Mouse (Mus musculus): ENCODE measurements at regions not wholly inside any gene's neighbourhood (a gene's known extent, or its start where the extent isn't known, plus 50 kb on each side); places are given as distances from the start of the nearest gene placed in this dataset.

DNA sequence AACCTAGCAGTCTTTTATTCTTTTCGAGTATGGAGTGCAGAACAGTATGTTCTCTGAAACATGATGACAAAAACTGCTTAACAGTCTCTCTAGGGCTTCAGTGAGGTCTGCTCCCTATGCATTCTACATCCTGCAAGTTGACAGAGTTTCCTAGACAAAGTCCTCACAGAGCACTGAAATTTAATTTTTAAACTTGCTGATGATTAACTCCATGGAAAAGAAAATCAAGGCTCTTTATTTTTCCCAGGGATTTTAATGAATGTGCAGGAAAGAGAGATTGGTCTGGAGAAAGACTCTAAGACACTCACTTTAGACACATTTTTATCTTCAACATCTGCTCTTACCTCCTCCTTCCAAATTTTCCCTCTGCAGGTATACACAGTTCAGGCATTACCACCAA is 214.9 kb upstream of the Tnp1 start:
- no peak for DNase-seq (ENCODE audit: low spot score)

DNA sequence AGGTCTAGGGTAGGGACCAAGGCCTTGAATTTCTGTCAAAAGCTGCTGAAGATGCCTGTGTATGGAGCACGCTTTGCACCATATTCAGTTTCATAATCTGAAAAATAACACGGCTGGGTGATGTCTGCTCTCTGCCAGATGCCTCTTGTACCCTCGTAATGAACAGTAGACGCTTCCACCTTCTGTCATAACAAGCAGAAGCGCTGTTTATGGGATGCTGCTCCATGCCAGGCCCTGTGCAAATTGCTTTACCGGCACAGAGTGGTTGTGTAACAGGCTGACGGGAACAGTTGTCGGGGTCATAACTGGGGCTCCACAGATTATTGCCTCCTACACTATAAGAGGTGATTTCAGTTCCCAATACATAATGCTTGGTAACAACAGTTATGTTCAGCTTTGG is 211.5 kb upstream of the Tnp1 start:
- DNase-seq (ENCODE audit: low spot score) = no peak

DNA sequence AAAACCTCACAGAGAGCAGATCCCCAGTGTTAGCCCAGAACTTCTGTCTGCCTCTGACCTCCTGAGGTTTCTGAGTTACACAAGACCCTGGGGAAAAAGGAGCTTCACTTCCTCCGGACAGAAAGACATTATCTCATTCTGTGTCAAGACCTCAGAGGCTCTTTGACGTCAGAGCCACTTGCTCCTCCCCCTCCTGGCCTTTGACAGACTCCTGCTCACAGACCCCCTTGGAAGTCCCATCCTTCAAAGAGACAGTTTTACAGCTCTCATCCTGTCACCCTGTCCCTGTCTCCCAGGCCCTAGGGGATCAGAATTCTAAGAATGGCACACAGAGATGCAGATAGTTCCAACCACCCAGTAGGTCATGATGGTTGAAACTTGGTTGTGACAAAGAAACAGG is 206.2 kb upstream of the Tnp1 start:
- DNase-seq (ENCODE audit: low spot score) = no peak

DNA sequence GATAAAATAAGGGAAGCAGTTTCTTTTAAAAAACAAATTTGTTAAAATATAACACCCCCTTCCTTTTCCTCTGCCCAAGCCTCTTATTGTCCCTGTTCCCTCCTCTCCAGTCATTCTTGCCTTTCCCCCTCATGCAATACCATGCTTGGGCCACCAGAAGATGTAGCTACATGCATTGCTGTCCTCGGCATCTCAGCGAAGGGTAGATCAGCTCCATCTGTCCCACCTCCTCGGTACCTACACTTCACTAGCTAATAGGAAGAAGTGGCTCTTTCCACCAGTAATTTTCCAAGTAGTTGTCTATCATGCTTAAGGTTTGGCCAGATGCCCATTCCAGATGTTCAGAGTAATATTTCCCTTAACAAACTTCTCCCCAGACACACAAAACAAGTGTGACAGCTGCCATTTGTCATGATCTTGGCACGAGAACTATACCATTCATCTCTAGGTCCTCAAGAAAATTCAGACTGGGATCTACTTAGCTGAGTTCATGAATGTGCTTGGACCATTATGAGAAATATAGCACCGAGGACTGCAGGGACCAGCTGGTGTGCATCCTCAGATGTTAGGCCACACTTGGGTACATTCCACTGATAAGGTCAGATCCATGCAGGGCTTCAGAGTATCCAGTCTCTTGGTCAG is 198.7 kb upstream of the Tnp1 start:
- DNase-seq (ENCODE audit: low spot score) = no peak

DNA sequence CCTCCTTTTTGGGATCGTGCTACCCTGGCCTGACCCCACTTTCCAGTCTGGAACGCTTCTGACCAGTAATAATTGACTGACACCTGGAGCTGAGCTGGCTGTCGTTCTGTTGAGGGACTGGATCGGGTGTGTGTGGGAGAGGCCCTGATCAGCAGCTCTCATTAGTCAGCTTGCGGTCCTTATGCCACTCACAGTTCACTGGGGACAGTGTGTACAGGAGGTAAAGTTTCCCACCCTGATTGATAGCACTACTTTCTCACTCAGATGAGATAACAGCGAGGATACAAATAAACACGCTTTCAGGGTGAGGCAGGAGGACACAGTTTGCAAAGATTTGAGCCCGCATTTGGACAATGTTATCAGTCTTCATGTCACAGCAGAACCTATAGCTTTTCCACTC is 191.7 kb upstream of the Tnp1 start:
- DNase-seq (ENCODE audit: low spot score) = no peak

DNA sequence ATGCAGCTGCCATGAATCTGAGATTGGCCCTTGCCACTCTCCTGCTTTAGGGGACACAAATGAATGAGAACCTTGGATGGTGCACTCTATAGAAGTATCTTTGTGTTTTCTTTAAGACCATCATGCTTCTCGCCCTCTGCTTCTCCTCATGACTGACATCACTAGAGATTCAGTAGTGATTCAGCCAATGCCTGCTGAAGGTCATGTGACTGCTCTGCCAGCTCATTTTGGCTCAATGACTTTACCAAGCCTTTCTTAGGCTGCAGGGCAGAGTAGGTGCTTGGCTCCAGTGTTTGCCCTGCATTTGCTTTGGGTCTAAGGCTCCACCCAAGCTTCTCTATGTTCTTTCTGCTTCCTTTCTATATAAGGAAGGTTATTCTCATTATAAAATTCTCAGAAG is 190.1 kb upstream of the Tnp1 start:
- DNase-seq (ENCODE audit: low spot score) = no peak

DNA sequence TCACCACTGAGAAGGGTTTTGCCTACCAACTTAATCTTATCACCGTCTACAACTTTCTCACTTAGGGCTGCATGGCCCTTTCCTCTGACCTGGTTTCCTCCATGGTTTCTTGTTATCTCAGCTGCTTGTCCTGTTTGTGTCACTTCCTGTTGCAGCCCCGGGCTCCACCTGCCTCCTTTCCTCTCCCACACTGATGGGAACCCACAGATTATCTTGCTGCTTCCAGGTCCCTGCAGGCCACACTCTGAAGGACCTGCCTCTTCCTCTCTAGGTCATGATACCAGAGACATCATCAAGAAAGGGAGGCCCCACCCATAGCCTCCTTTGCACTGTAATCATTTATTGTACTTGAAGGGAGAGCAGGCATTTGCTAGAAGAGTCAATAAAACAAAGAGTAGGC is 184.4 kb upstream of the Tnp1 start:
- DNase-seq (ENCODE audit: low spot score) = no peak

DNA sequence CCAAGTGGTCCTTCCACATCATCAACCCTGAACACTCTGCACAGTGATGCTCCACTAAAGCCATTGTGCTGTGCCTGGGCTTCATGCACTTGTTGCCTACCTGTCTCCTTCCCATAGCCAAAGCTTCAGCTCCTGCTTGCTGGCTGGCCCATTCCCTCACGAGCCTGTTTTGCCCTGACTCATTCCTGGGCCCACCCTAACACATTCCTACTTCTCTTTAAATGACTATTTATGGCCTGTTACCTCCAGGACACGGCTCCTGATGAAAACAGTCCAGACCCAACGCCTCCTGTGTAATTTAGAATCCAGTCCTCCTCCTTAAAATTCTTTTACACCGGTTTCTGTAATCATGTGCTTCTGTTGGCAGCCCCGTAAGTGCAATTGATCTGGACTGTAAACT is 175.1 kb upstream of the Tnp1 start:
- no peak for DNase-seq (ENCODE audit: low spot score)

DNA sequence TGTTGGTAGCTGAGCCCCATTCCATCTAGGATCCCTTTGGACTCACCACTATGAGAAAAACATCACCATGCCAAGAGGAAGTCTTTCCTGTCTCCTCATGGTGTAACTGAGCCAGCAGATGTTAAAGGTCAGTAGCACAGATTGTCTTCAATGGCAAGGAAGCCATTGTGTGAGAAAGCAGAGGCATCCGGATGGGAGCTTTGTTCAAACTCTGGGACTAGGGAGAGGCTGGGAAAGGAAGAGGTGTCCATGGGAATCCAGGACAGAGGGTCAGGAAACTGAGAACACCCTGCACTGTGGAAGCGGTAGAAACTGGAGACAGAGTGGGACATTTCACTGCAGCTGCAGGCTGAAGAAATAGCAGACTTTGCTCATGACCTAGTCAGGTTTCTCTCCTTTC is 173.1 kb upstream of the Tnp1 start:
- DNase-seq (ENCODE audit: low spot score) = no peak

DNA sequence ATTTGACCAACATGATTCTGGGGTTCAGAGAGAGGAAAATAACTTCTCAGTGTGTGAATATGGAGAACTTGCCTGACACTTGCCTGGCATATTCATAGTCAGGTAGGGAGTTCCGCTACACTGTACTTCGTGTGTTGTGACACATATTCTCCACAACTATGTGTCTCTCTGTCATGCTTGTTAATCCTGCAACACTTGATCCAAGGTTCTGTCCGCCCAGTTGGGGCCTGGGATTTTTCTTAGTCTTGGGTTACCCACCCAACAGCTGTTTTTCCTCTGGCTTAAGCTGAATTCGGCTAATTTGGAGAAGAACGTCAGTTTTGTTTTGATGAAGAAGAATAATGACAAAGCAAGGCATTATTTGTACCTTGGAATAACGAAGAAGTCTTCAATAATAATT is 168.8 kb upstream of the Tnp1 start:
- DNase-seq (ENCODE audit: low spot score) = no peak

DNA sequence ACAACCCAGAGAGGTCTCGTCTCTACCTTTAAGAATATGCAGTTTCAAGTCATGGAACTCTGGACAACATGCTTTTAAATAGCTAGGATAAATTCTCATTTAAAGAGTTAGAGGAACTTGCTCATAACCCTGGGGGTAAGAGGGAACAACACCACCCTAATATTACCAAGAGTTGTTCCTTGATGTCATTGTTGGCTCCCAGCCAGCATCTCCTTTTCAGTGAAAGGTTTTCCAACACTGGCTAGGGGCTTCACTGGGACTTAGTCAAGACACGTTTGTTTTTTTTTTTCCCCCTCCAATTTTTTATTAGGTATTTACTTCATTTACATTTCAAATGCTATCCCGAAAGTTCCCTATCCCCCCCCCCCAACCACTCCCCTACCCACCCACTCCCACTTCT is 163.1 kb upstream of the Tnp1 start:
- no peak for DNase-seq (ENCODE audit: low spot score)

DNA sequence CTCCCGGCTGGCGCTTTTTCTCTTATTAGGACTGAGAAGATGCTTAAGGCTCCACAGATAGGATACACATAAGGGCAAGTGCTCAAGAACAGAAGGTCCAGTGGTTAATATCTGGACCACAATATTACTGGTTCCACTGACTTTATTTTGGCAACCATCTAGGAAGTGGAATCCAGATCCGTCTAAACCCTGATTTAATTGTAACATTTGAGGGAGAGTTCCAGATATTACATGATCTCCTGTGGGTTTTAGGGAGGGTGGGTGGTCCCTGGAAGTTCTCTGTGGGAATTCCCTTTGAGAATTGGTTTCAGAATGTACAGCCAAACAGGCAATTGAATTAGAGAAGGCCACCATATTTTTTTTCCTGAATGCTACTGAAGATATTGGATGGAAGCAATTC is 161.4 kb upstream of the Tnp1 start:
- DNase-seq (ENCODE audit: low spot score) = no peak

DNA sequence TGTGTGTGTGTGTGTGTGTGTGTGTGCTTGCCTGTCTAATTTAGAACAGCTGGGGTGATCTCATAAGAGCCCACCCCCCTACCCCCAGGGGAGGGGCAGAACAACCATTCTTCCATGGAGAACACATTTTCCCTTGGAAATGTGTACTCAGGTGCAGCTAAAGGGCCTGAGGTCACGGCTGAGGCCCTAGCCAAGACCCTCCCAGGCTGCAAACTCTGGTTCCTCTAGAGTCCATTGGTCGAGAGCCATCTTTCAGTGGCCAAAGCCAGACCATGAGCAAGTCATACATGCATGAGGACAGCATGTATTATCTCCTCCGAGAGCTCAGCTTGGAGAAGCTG is 154.9 kb upstream of the Tnp1 start:
- no peak for DNase-seq (ENCODE audit: low spot score)

DNA sequence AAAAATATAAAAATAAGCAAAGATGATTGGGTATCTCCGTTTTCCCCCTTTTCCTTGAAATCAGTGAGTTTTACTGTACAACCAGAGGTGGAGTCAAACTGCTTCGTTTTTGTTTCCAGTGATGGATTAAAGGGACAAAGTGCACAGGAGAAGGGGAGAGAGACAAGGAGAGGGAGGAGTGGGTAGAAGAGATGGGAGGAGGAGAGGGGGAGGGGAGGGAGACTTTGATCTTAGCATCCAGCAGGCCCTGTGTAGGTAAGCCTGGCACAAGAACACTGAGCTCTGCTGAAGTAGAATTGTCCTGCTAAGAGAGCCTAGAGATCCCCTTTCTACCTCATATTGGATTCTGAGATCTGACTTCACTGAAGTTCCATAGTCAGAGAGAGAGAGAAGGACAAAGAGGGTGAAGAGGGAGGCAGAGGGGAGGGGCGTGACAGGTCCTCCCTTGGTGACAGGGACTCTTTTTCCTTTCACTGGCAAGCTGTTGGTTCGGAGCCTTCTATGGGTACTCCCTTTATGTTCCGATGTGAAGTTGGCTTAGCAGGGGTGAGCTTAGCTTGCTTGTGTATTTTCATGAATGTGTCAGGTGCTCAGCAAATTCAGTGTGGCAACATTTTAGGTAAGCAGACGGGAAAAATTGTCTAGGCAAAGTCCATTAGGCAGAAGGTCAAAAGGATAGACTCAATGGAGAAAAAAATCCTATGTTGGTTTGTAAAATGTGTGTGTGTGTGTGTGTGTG is 154.4 kb upstream of the Tnp1 start:
- DNase-seq (ENCODE audit: low spot score) = no peak

DNA sequence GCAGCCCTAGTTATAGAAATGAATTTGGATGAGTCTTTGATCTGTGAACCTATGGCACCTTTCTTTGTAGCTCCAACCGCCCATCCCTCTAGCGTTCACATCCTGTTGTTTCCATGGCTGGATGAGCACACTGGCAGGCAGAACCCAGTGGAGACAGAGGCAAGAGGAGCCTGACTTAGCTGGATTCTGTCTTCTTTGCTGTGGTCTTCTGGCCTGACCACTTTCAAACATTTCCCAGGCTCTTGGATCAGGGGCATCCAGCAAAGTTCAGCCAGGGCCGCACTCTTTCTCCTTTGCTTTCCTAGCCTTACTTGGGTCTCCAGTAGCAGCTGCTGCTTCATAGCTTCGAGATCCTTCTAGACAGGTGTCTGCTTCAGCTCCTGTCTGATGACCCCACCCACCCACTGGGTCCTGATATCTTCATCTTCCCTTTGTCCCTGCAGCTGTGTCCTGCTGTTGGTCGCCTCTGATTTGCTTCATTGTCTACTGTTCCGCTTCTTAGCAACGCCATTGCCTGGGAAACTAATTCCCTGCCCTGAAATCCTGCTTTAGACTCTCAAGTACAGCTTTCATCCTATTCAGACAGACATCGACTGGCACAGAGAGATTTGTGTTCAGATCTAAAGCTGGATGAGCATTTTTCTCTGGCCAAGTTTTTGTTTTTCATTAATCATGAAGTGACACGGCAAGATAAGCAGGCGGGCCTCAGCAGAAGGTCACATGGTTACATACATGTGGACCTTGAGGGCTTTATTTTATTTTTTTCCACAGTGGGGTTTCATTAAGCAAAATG is 153.6 kb upstream of the Tnp1 start:
- no peak for DNase-seq (ENCODE audit: low spot score)

DNA sequence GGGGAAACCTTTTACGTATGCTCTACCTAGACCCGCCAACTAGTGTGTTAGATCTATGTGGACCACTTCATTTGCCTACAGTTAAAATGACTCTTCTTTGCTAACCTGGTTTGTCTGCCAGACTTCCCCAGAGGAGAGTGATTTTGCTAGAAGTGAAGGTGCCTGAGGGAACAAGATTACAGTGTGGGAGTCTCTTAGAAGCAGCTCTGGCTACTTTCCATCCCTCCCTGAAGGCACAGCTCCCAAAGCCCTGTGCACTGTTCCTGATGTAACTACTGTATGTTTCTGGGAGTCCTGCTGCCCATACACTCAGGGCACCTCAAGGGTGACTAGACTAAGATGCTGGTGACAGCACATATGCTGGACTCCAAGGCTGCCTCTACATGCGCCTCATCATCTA is 144.5 kb upstream of the Tnp1 start:
- DNase-seq (ENCODE audit: low spot score) = no peak

DNA sequence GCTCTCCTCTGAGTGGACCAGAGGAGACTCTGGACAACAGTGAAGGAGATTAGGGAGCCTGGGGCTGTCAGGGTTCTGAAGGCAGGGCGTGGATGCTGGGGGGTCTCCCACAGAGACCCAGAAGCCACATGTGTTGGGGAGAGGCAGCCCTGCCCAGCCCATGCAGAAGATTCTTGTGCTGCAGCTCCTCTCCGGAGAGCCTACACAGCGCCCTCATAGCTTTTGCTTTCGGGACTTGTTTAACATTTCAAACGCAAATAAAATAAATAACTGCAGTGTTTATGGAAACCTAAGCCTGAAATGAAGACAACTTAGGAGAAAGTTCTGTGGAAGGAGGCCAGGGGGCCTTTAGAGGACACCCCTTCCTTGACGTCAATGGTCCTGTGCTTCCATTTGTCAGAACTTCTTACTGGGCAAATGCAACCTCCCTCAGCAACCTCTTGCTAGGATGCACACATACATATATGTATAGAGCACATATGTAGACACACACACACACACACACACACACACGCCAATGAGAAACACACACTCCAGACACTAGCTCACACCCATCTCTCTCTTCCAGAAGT is 143.8 kb upstream of the Tnp1 start:
- DNase-seq (ENCODE audit: low spot score) = no peak

DNA sequence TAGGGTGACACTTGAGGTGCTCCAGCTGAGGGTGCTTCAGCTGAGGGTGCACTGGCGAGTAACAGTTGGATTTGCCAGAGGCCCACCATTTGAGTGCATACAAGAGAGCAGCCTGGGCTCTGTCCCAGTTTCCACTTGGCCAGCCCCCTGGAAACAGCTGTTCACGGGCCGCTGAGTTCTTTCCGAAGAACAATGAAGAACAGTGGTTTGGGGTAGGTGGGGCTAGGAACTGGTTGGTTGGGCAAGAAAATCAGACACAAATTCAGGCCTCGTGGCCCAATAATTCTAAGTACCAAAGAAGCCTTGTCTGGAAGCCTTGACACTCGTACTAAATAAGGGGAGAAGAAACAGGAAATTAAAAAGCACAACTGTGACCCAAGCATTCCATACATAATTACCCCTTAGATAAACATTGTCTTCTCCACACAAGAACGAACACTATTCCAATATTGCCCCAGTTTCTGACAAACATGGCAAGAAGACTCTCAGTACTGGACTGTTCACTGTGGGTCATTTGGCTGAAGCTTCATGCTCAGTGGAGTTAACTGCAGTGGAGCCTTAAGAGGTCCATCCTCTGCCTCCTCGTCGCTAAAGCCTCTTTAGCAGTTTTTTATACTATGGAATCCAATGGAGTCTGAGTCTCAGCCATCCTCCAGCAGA is 137.9 kb upstream of the Tnp1 start:
- no peak for DNase-seq (ENCODE audit: low spot score)

DNA sequence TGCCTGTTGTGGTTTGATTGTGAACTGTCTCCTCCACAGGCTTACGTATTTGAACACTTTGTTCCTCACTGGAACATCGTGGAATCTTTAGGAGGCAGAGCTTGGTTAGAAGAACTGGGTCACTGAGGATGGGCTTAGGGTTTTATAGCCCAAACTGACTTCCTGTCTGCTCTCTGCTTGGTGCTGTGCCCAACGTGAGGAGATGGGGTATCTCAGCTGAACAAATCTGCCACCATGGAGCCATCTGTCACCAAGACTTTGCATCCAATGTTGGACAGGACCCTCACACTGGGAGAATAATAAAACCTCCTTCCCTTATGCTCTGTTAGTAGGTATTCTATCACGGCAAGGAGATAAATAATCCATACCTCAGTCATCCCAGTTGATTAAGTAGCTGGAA is 134.2 kb upstream of the Tnp1 start:
- no peak for DNase-seq (ENCODE audit: low spot score)

DNA sequence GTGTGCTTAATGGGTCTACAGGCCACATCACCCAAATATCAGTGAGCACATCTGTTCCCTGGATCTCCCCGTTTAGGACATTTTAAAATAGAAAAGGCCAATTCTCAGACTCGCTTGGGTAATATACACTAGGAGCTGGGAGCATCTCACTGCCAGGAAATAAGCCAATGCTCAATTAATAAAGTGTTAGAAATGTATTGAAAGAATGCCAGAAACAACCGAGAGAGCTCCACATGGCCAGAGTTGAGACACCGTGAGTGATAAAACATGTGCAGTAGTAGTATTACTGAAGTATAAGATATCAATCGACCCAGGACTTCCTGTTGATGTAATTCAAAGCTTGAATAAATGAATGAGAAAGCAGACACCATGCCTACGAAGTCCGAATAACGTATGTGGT is 127.1 kb upstream of the Tnp1 start:
- DNase-seq (ENCODE audit: low spot score) = no peak

DNA sequence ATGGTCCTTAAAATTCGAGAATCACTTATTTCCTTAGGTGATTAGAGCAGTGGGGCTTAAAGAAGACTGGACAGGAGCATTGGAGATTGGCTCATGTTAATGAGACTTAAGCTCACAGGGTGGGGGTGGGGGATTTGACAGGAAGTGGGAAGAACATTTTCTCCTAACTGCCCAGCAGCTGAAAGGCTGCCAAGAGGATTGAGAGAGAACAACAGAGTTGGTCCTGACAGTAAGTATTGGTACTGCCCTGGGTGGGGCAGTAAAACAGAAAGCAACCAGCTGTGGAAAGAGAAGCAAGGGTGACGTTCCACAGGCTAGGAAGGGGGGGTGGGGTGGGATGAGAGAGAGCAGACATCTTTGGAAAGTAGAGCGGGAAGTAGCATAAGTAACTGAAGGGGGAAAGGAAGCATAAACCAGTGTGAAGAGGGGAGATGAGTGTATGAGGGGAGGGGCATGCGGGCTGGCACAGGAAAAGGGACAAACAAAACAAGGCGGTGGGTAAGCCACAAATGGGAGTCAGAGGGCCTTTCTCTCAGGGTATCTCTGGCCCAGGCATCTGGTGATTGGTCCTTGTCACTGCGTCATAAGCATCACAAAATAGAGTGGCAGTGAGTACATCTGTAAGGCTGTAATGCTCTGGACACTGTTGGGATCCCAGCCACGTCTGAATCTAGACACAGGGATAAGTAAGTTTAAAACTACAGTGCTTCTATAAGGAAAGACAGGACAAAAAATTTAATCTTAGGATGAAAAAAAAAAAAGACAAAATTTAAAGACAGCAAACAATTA is 125.0 kb upstream of the Tnp1 start:
- DNase-seq (ENCODE audit: low spot score) = no peak

Measured in gastrocnemius, adult 18-20 months (tissue).